Mouse (Mus musculus): ENCODE measurements around the gene Gm42906. TPM values are rescaled to one million over a fixed set of nuclear protein-coding genes. Genes with fewer than 3 reads are reported as not detected.

Gm42906 gene
- polyA plus RNA-seq, 1 experiment, result not detected

GRCm38 (mm10) chr5:151261558-151261957, 166.4 kb downstream of the Gm42906 start:
- H3ac ChIP-seq (ENCODE audit: control insufficient read depth, insufficient read length, low read depth), result no peak overlapping the region
- H3K79me3 ChIP-seq (ENCODE audit: low read depth), result no peaks in the 10 kb centered on the region
- H3K27me3 ChIP-seq (ENCODE audit: control insufficient read depth, insufficient read depth, insufficient read length), result no peaks in the 10 kb centered on the region
- no peak for TF ChIP-seq CEBPB (IDR thresholded peaks at IDR 0.05; ENCODE audit: low read depth)
- TF ChIP-seq USF1 (IDR thresholded peaks at IDR 0.05; ENCODE audit: low read depth), result no peak
- no peak for TF ChIP-seq MYOD1 (IDR thresholded peaks at IDR 0.05; ENCODE audit: control insufficient read depth, insufficient read length, low read depth)
- no peak for TF ChIP-seq MYOG (IDR thresholded peaks at IDR 0.05; ENCODE audit: control insufficient read depth, extremely low read depth, insufficient read length)
- no peak for TF ChIP-seq MAX (IDR thresholded peaks at IDR 0.05)
- no peak for TF ChIP-seq FOSL1 (IDR thresholded peaks at IDR 0.05; ENCODE audit: insufficient read depth, low read length, poor library complexity, severe bottlenecking)
- no peak for TF ChIP-seq CTCF (IDR thresholded peaks at IDR 0.05; ENCODE audit: control insufficient read depth, insufficient read depth, insufficient read length)
- H3K79me2 ChIP-seq (ENCODE audit: control insufficient read depth, insufficient read depth), result no peaks in the 10 kb centered on the region
- H3K4me3 ChIP-seq (ENCODE audit: insufficient read depth, poor library complexity, severe bottlenecking), result no peak overlapping the region
- no peaks in the 10 kb centered on the region for H3K36me3 ChIP-seq (ENCODE audit: control insufficient read depth, insufficient read depth)

- Histone ChIP-seq H3ac (ENCODE audit: control insufficient read depth, insufficient read length, low read depth) (no peak overlapping the region), H3K36me3 (ENCODE audit: control insufficient read depth, insufficient read depth) (no peaks in the 10 kb centered on the region), H3K79me3 (ENCODE audit: low read depth) (no peaks in the 10 kb centered on the region), H3K79me2 (ENCODE audit: control insufficient read depth, insufficient read depth) (no peaks in the 10 kb centered on the region), H3K4me3 (ENCODE audit: insufficient read depth, poor library complexity, severe bottlenecking) (no peak overlapping the region), H3K27me3 (ENCODE audit: control insufficient read depth, insufficient read depth, insufficient read length) (no peaks in the 10 kb centered on the region)
- no peak for TF ChIP-seq MYOG (IDR thresholded peaks at IDR 0.05; ENCODE audit: control insufficient read depth, extremely low read depth, insufficient read length)
These were observed 175.8 kb downstream of the Gm42906 start for GRCm38 (mm10) chr5:151252213-151252612.

- TF ChIP-seq CTCF (IDR thresholded peaks at IDR 0.05; ENCODE audit: control insufficient read depth, insufficient read depth, insufficient read length), result no peak
- no peak for TF ChIP-seq MYOD1 (IDR thresholded peaks at IDR 0.05; ENCODE audit: control insufficient read depth, insufficient read length, low read depth)
- TF ChIP-seq USF1 (IDR thresholded peaks at IDR 0.05; ENCODE audit: low read depth), result no peak
- no peak for TF ChIP-seq MYOG (IDR thresholded peaks at IDR 0.05; ENCODE audit: control insufficient read depth, extremely low read depth, insufficient read length)
- peak; percentile 42 for TF ChIP-seq MAX (IDR thresholded peaks at IDR 0.05)
- peak; percentile 95 for TF ChIP-seq FOSL1 (IDR thresholded peaks at IDR 0.05; ENCODE audit: insufficient read depth, low read length, poor library complexity, severe bottlenecking)
- no peak for TF ChIP-seq CEBPB (IDR thresholded peaks at IDR 0.05; ENCODE audit: low read depth)
- Histone ChIP-seq H3K79me3 (ENCODE audit: low read depth) (no peaks in the 10 kb centered on the region), H3ac (ENCODE audit: control insufficient read depth, insufficient read length, low read depth) (no peak overlapping the region), H3K4me3 (ENCODE audit: insufficient read depth, poor library complexity, severe bottlenecking) (no peak overlapping the region), H3K27me3 (ENCODE audit: control insufficient read depth, insufficient read depth, insufficient read length) (no peaks in the 10 kb centered on the region), H3K36me3 (ENCODE audit: control insufficient read depth, insufficient read depth) (no peaks in the 10 kb centered on the region), H3K79me2 (ENCODE audit: control insufficient read depth, insufficient read depth) (no peaks in the 10 kb centered on the region)
These were observed 176.3 kb downstream of the Gm42906 start for GRCm38 (mm10) chr5:151251656-151252055.

- Histone ChIP-seq H3K79me3 (ENCODE audit: low read depth) (no peaks in the 10 kb centered on the region), H3K36me3 (ENCODE audit: control insufficient read depth, insufficient read depth) (no peaks in the 10 kb centered on the region), H3K79me2 (ENCODE audit: control insufficient read depth, insufficient read depth) (no peaks in the 10 kb centered on the region), H3K4me3 (ENCODE audit: insufficient read depth, poor library complexity, severe bottlenecking) (no peak overlapping the region), H3K27me3 (ENCODE audit: control insufficient read depth, insufficient read depth, insufficient read length) (no peaks in the 10 kb centered on the region), H3ac (ENCODE audit: control insufficient read depth, insufficient read length, low read depth) (no peak overlapping the region)
- TF ChIP-seq CTCF (IDR thresholded peaks at IDR 0.05; ENCODE audit: control insufficient read depth, insufficient read depth, insufficient read length), result no peak
- TF ChIP-seq USF1 (IDR thresholded peaks at IDR 0.05; ENCODE audit: low read depth), result no peak
- TF ChIP-seq MYOG (IDR thresholded peaks at IDR 0.05; ENCODE audit: control insufficient read depth, extremely low read depth, insufficient read length), result no peak
- no peak for TF ChIP-seq FOSL1 (IDR thresholded peaks at IDR 0.05; ENCODE audit: insufficient read depth, low read length, poor library complexity, severe bottlenecking)
- TF ChIP-seq MAX (IDR thresholded peaks at IDR 0.05), result no peak
- TF ChIP-seq CEBPB (IDR thresholded peaks at IDR 0.05; ENCODE audit: low read depth), result no peak
- no peak for TF ChIP-seq MYOD1 (IDR thresholded peaks at IDR 0.05; ENCODE audit: control insufficient read depth, insufficient read length, low read depth)
These were observed 179.0 kb downstream of the Gm42906 start for GRCm38 (mm10) chr5:151248671-151249620.

GRCm38 (mm10) chr5:151248084-151248483, 179.9 kb downstream of the Gm42906 start:
- no peaks in the 10 kb centered on the region for H3K36me3 ChIP-seq (ENCODE audit: control insufficient read depth, insufficient read depth)
- TF ChIP-seq MYOG (IDR thresholded peaks at IDR 0.05; ENCODE audit: control insufficient read depth, extremely low read depth, insufficient read length) (no peak), USF1 (IDR thresholded peaks at IDR 0.05; ENCODE audit: low read depth) (no peak), CEBPB (IDR thresholded peaks at IDR 0.05; ENCODE audit: low read depth) (peak; percentile 76)
- H3K79me2 ChIP-seq (ENCODE audit: control insufficient read depth, insufficient read depth), result no peaks in the 10 kb centered on the region
- H3ac ChIP-seq (ENCODE audit: control insufficient read depth, insufficient read length, low read depth), result no peak overlapping the region
- H3K4me3 ChIP-seq (ENCODE audit: insufficient read depth, poor library complexity, severe bottlenecking), result no peak overlapping the region
- no peaks in the 10 kb centered on the region for H3K27me3 ChIP-seq (ENCODE audit: control insufficient read depth, insufficient read depth, insufficient read length)
- H3K79me3 ChIP-seq (ENCODE audit: low read depth), result no peaks in the 10 kb centered on the region

All from C2C12 (cell line).